Mouse (Mus musculus) erythroblast, embryonic 14.5 days (primary cell): ENCODE results near the gene Gpr153.

ENCODE experiments used
- GATA1 ChIP-seq: IDR thresholded peaks from 2 replicates; pipeline ENCODE4 v1.6.1; 2012; ENCODE audit warnings: low read length, inconsistent platforms, mixed read lengths
- TAL1 ChIP-seq: IDR thresholded peaks from 3 replicates; pipeline ENCODE4 v1.6.1; 2012; ENCODE audit warnings: low read length, inconsistent platforms, mixed read lengths

GRCm38 (mm10) chr4:152283186-152283950, 9.3 kb downstream of the Gpr153 start:
- no peak for TF ChIP-seq GATA1
- no peak for TF ChIP-seq TAL1
